Mouse (Mus musculus) erythroblast, embryonic 14.5 days (primary cell): ENCODE results near the gene Fsip1.

Experiments
- GATA1 ChIP-seq: IDR thresholded peaks from 2 replicates; pipeline ENCODE4 v1.6.1; 2012; ENCODE audit warnings: low read length, inconsistent platforms, mixed read lengths
- TAL1 ChIP-seq: IDR thresholded peaks from 3 replicates; pipeline ENCODE4 v1.6.1; 2012; ENCODE audit warnings: low read length, inconsistent platforms, mixed read lengths

GRCm38 (mm10) chr2:118301656-118302055, 44.9 kb upstream of the Fsip1 start:
- no peak for TF ChIP-seq GATA1
- no peak for TF ChIP-seq TAL1
